Mouse (Mus musculus): Measurements from ENCODE around the gene Gripap1. TPM values are rescaled to one million over a fixed set of nuclear protein-coding genes. Genes with fewer than 3 reads are reported as not detected.
"Not testable (repeated sequence)": the region's sequence is repeated elsewhere in the genome, so short reads cannot be mapped to it uniquely, and the experiment has no call there.

The Gripap1 gene
- total RNA-seq, 2 experiments from 2014 or later, result 16.8 to 17.4 TPM

DNA sequence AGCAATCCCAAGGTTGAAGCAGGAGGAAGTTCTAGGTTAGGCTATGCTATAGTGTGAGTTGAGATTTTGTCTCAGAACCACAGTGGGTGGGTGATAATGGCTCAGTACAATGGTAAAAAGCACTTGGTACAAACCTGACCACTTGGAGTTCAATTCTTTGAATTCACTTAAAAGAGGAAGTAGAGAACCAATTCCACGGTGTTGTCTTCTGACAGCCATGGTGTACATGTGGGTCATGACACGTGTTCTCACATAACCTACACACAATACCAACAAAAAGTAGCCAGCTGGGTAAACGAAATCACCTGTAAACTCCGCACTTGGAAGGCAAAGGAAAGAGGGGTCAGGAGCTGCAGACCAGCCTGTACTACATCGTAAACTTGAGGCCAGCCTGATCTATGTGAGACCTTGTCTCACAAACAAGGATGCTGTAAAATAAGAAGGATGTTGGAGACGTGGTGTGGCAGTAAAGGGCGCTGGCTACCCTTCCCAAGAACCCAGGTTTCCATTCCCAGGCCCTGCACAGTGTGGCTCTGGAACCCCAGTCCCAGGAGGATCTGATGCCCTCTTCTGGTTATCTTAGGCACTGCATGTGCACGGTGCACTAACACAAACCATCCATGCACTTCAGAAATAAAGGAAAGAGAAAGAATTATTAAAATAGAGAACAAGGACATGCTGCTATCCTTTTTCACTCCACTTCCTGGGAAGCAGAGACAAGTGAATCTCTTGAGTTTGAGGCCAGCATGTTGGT, 13.1 kb upstream of the Gripap1 start:
- intact Hi-C loops (cut with DNase I; ENCODE audit: low total_unique reads), result no loop called here
- DNase-seq, result peak; percentile 36

DNA sequence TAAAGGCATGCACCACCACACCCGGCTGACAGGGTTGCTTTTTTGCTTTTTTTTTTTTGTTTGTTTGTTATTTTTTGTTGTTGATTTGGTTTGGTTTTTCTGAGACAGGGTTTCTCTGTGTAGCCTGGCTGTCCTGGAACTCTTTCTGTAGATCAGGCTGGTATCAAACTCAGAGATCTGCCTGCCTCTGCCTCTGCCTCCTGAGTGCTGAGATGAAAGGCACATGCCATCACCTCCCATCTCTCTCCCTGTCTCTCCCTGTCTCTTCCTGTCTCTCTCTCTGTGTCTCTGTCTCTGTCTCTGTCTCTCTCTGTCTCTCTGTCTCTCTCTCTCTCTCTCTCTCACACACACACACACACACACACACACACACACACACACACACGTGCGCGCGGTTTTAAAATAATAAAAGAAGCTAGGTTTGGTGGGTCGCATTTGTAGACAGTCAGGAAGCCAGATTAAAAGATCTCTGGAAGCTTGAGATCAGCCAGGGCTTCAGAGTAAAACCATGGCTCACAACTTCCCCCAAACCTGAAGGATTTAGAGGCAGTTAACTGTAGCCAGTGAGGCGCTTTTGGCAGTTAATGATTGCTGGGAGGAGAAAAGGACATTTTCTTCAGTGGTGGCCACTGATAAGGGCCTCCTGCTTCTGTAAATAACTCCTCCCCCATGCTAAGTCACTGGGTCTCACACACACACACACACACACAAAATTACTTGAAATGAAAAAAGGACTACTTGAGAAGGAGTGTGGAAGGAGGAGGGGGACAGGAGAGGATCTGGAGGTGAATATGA, 10.9 kb upstream of the Gripap1 start:
- DNase-seq, result no peak
- intact Hi-C loops (cut with DNase I; ENCODE audit: low total_unique reads), result no loop called here

DNA sequence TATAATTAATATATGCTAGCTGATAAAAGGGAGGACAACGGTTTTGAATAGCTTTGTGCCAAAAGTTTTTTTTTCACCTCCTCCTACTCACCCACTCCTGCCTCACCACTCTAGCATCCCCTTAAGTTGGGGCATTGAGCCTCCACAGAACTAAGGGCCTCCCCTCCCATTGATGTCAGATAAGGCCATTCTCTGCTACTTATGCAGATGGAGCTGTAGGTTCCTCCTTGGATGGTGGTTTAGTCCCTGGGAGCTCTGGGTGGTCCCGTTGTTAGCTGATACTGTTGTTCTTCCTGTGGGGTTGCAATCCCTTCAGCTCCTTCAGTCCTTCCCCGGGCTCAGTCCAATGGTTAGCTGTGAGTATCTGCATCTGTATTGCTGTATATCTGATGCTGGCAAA, 10.3 kb upstream of the Gripap1 start:
- intact Hi-C loops (cut with DNase I; ENCODE audit: low total_unique reads), result no loop called here
- no peak for DNase-seq

DNA sequence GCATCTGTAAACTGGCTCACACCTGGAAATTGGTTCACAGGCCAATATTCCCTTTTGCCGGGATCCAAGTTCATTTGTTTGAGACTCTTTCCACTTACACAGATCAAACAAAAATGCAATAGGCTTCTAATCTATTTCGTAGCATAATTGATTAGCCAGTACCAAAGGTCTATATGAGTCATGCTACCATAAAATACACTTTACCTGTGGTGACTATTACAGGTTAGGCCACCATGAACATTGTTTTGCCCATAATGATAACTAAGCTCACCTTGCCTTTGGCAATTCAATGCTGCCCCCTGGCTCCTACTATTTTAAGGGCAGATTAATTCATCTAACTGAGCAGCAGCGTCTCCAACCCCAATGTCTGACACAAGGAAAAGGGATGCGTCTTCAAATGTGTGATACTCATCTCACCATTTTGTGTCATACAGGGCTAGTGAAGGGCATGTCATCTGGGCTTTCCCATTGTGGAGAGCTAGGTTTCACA, 6.9 kb upstream of the Gripap1 start:
- intact Hi-C loops (cut with DNase I; ENCODE audit: low total_unique reads), result no loop called here

DNA sequence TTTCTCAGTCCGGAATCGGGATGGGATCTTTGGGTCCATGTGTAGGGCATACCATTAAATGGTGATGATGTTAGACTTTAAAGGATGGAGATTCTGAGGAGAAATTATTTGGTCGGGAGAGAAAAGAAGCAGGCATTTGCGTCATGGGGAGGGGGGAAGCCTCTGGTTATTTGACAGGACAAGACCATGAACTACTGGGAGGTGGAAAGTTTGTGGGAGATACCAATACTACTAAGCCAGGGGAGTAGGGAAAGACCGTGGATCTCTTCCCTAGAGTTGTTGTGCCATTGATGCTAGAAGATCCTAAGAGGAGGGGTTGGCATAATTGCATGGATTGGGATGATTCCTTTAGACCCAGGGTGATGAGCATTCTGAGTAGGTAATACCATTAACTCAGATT, 744 bp downstream of the Gripap1 start:
- no peak for DNase-seq
- intact Hi-C loops (cut with DNase I; ENCODE audit: low total_unique reads), result no loop called here

More for the DNA sequence above, 6.9 kb upstream of the Gripap1 start:
- DNase-seq, result no peak

DNA sequence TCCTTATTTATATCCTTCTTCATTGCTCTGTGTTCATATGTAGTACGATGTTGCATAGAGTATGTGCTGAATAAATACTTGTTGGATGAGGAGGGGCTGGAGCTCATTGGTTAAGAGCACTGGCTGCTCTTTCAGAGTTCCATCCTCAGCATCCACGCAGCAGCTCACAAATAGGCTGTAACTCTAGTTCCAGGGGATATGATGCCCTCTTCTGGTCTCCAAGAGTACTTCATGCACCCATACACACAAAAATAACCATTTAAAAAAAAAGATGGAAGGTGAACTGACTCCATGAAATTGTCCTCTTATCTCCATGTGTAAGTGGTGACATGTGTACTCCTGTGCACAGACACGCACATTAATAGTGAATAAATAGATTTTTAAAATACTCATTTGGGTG, 3.8 kb downstream of the Gripap1 start:
- intact Hi-C loops (cut with DNase I; ENCODE audit: low total_unique reads), result no loop called here
- DNase-seq, result no peak

DNA sequence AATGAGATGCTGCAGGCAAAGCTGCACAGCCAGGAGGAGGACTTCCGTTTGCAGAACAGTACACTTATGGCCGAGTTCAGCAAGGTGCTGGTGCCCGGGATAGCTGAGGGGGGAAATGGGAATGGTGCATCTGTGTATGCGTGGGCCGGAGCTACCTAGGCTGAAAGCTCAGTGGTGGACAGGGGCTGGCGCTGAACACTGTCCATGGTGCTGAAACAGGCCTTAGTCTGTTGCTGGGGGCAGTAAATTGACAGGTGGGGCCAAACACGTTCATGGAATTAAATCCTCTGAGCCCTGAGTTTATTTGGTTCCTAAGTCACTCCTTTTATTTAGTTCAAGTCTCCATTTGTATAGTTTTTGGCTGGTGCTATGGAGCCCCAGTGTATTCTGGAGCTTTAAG, 5.5 kb downstream of the Gripap1 start:
- DNase-seq, result no peak
- intact Hi-C loops (cut with DNase I; ENCODE audit: low total_unique reads), result no loop called here

DNA sequence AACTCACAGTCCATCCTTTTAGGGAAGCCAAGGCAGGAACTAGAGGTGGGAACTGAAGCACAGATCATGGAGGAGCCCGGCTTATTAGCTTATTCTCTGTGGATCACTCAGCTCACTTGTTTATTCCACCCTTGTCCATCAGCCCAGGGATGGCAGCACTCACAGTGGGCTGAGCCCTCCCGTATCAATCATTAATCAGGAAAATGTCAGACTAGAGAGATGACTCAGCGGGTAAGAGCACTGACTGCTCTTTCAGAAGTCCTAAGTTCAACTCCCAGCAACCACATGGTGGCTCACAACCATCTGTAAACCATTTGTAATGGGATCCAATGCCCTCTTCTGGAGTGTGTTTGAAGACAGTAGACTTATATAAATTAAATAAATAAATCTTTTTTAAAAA, 7.8 kb downstream of the Gripap1 start:
- DNase-seq, result no peak
- intact Hi-C loops (cut with DNase I; ENCODE audit: low total_unique reads), result no loop called here

DNA sequence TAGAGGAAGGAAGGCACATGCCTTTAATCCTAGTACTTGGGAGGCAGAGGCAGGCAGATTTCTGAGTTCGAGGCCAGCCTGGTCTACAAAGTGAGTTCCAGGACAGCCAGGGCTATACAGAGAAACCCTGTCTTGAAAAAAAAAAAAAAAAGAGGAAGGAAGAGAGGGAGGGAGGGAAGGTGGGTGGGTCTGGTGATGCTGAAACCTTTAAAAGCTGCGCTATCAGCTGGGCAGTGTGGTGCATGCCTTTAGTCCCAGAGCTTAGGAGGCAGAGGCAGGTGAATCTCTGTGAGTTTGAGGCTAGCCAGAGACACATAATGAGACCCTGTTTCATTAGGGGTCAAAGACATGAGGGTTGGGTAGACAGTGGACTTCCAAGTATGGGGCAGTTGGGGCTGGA, 12.6 kb downstream of the Gripap1 start:
- intact Hi-C loops (cut with DNase I; ENCODE audit: low total_unique reads); DNase-seq: not testable (repeated sequence)

DNA sequence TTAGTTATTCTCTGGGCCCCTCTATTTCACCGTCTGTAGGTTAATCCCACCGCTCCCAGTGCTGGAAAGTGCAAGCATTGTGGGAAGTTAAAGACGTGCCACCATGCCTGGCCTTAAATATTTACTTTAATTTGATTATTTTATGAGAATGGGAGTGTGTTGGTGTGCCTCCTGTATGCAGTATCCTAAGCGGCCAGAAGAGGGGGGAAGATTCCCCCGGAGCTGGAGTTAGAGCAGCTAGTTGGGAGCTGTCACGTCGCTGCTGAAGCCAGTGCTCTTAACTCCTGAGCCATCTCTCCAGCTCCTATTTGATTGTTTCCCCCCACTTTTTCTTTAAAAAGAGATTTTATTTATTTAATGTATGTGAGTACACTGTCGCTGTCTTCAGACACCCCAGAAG, 25.5 kb downstream of the Gripap1 start:
- DNase-seq; intact Hi-C loops (cut with DNase I; ENCODE audit: low total_unique reads): not testable (repeated sequence)

DNA sequence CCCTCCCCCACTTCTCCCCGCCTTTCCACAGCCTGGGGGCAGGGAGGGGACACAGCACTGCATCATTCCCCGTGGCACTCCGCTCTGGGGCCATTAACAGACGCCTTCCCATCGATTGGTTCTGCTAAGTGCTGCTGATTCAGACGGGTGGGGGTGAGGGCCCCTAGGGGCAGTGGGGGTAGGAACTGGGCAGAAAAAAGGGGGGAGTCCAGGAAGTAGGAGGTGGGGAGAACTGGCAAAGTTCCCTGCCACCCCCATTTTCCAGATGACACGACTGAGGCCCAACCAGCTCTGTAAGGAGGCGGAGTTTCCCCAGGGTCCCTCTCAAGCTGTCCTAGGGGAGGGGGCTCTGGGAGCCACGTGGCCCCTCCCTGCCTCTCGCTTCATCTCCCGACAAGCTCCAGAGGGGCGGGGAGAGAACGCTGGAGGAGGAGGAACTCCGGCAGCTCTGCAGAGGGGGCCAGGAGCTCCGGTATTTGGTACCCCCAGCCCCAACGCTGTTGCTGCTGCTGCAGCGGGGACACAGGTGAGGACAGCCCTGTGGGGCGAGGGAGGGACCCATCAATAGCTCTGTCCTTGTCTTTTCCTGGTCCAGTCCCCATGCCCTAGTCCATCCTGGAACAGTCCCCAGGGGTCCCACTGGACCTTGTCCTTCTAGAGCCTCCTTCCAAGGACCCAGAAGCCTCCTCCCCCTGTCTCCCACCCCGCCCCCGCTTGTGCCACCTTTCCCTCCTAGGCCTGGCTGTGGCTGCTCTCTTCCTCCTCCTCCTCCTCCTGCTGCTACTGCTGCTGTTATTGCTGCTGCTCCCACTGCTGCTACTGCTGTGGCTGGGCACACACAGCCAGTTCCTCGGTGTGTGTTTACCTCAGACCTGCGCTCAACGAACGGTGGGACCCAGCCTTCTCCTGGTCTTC, 32.6 kb downstream of the Gripap1 start, which contains the start of gene Kcnd1:
Kcnd1 (plus strand) TSS at position 425 of the 915 bp plus-strand sequence.
- peak; percentile 45 for DNase-seq
- intact Hi-C loops (cut with DNase I; ENCODE audit: low total_unique reads), result no loop called here

DNA sequence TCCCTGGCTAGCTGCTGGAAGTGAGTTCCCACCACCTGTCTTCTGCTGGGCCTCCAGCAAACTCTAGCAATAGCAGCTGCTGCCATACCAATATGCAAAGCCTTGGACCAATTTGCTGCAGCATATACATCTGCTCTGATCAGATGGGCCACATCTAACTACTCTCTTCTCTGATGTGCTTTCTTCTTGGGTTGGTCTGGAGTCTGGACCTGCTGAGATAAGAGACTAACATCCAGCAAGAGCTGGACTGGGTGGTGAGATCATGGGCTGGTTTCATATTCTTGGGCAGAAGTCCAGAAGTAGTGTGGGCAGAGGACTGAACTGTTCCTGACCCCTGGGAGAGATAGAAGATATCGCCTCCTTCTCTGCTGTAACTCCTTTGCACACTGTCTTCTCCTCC, 47.6 kb downstream of the Gripap1 start:
- DNase-seq, result no peak
- intact Hi-C loops (cut with DNase I; ENCODE audit: low total_unique reads), result no loop called here

DNA sequence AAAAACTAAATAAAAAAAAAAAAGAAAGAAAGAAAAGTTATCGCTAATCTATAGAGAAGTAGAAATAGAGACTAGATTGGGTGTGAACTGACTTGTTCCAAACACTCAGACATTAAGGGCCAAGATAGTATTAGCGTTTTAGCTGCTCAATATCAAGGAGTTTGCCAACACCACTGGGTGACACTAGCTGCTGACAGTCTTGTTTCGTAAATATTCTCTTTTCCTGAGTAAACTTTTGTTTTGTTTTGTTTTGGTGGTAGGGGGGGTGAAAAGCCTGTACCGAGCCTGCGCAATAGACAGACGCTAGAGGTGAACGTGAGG, 51.2 kb downstream of the Gripap1 start:
- no peak for DNase-seq
- intact Hi-C loops (cut with DNase I; ENCODE audit: low total_unique reads), result no loop called here

DNA sequence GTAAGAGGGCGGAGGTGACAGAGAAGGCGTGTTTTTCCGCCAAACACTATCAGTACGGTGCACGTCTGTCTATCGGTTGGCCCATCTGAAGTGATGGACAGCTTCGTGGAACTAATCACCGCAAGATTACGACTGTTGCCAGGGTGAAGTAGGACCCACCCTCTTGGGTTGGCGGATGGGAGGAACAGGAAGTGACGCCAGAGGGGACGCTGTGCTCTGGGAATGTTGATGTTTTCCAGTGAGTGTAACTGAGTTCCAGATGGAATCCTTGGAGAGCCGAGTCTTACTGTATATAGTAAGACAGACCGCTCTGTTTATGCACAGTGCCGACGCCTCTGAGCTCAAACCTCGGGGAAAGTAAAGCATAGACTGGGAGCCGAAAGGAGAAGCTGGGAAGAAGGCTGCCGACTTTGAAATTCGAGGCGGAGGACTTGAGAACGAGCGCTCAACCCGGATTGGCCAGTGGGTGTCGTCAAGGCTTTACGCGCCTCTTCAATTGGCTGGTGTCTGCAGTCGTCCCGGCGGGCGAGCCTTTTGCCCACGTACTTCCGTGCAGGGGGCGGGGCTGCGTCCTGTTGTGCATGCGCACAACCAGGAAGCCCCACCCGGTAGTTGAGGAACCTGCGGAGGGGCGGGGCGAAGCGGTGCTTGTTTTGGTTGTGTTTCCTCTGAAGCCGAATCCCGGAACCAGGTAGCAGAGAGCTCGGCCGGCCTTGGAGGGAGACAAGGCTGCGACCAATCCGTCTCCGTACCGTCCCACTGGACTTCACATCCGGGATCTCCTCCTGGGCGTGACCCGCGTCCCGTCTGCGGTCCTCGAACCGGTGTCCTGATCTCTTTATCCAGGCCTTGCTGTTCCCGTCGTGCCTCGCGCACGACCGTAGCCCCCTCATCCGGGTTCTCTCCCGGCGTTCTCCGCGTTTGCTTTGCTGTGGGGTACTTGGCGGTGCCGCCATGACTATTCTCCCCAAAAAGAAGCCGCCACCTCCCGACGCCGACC, 51.9 kb downstream of the Gripap1 start, which contains the start of gene Otud5:
Otud5 (plus strand) TSS at position 202 of the 1,000 bp plus-strand sequence.
- peak; percentile 93 for DNase-seq
- intact Hi-C loops (cut with DNase I; ENCODE audit: low total_unique reads), result no loop called here

DNA sequence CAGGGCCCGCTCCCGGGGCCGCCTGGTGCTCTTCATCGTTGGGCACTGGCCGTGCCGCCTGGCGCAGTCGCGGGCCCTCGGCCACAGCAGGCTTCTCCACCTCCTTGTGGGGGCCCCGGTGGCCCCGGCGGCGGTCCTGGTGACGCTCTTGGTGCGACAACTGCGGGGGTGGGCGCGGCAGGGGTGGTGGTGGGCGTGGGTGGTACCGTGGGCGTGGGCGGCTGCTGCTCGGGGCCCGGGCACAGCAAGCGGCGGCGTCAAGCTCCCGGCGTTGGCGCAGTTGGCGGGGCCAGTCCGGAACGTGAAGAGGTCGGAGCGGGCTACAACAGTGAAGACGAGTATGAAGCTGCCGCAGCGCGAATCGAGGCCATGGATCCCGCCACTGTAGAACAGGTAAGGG, 52.8 kb downstream of the Gripap1 start:
- peak; percentile 12 for DNase-seq
- intact Hi-C loops (cut with DNase I; ENCODE audit: low total_unique reads), result no loop called here

DNA sequence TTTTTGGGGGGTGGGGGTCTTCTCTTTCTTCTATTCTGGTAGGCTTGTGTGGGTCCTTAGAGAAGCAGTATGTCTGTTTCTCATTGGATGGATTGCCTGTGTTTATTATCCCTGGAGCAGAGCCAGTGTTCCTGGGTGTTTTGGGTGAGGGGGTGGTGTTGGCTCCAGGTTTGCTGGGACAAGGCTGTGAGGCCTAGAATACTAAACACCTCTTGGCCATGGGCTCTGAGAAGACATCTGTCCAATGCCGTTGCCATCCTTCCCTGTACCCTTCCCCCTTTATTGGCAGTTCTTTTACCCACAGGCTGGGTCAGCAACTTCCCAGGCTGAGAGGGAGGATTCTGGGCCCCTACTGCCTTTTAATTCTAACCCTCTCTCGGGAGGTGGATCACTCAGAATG, 58.3 kb downstream of the Gripap1 start:
- no peak for DNase-seq
- intact Hi-C loops (cut with DNase I; ENCODE audit: low total_unique reads), result no loop called here

DNA sequence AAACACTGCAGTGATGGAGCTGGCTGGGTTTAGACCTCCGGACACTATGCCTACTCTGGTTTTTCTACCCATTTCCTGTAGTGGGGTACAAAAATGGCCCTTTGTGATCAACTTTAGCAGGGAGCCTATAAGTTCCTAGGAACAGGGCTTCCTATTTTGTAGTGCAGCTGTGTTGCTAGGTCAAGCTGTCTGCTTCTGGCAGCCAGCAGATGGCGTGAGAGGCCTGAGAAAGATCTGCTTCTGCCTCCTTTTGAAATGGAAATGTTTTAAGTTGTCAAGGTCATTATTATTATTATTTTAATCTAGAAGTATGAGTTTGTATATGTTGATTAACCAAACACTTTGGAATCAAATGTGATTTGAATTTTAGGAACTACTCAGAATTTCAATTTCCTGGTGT, 65.0 kb downstream of the Gripap1 start:
- peak; percentile 30 for DNase-seq
- intact Hi-C loops (cut with DNase I; ENCODE audit: low total_unique reads), result no loop called here

DNA sequence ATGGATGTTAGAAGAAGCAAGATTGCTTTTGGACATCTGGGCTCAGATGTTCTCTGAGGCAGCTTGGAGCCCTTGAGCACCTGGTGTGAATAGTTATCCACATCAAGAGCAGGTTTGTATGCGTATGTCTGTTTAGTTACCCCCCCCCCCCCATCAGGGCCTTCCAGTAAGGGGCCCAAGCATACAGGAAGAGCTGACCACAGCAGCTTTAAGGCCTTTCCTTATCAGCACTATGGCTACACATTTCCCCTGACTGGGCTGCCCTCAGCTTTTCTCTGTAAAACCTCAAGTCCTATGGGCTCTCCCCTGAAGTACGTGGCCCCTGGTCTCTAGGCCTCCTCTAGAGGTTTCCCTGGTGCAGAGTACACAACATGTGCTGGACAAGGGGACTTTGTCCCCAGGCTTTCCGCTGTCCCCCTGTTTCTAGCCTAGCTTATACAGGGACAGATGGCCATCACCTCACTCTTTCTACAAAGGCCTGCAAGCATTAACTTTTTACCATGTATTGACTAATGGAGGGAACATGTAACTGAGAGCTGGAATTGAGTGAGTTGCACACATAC, 69.7 kb downstream of the Gripap1 start:
- intact Hi-C loops (cut with DNase I; ENCODE audit: low total_unique reads), result no loop called here
- no peak for DNase-seq
